Mouse (Mus musculus) lung, embryonic 14.5 days (tissue): Measurements from ENCODE around the gene Dag1. TPM values are rescaled to one million over a fixed set of nuclear protein-coding genes. Genes with fewer than 3 reads are reported as not detected.
"Not testable (repeated sequence)": the region's sequence is repeated elsewhere in the genome, so short reads cannot be mapped to it uniquely, and the experiment has no call there.

Source experiments
- ATAC-seq: fragments of 200-750 bp; cut with Nextera tagmentation; 2 replicates; pipeline ENCODE4 v1.8.0; 2017; ENCODE audit warnings: mild to moderate bottlenecking, moderate TSS enrichment, moderate library complexity; ENCODE audit not compliant: insufficient read depth
- DNase-seq: peaks from one replicate; pipeline ENCODE4 v3.0.0-alpha.2; 2015
- H3K27ac ChIP-seq: fragments of 300-500 bp; sonication (generic); 2 replicates; pipeline ENCODE4 v1.5.1; 2014; ENCODE audit warnings: low read depth, mild to moderate bottlenecking, moderate library complexity
- H3K27me3 ChIP-seq: fragments of 300-500 bp; sonication (generic); 2 replicates; pipeline ENCODE4 v1.6.1; 2014; ENCODE audit warnings: low read length, control low read depth; ENCODE audit not compliant: insufficient read depth
- H3K36me3 ChIP-seq: fragments of 300-500 bp; sonication (generic); 2 replicates; pipeline ENCODE4 v1.6.1; 2014; ENCODE audit warnings: control low read depth; ENCODE audit not compliant: insufficient read depth
- H3K4me1 ChIP-seq: fragments of 300-500 bp; sonication (generic); 2 replicates; pipeline ENCODE4 v1.6.1; 2014; ENCODE audit warnings: antibody characterized with exemption, control low read depth; ENCODE audit not compliant: insufficient read depth
- H3K4me2 ChIP-seq: fragments of 300-500 bp; sonication (generic); 2 replicates; pipeline ENCODE4 v1.6.1; 2014; ENCODE audit warnings: mild to moderate bottlenecking
- H3K4me3 ChIP-seq: fragments of 300-500 bp; sonication (generic); 2 replicates; pipeline ENCODE4 v1.5.1; 2014; ENCODE audit warnings: low read depth, low read length
- H3K9ac ChIP-seq: fragments of 300-500 bp; sonication (generic); 2 replicates; pipeline ENCODE4 v1.6.1; 2014
- H3K9me3 ChIP-seq: fragments of 300-500 bp; sonication (generic); 2 replicates; pipeline ENCODE4 v1.6.1; 2016; ENCODE audit warnings: low read depth, low read length, control low read depth
- CTCF ChIP-seq: IDR thresholded peaks from 2 replicates; pipeline ENCODE4 v1.5.1; 2016; ENCODE audit warnings: antibody characterized with exemption, low read depth
- WGBS: fragments of 180-500 bp; shearing (Covaris S2); extraction: QIAGEN DNeasy Blood & Tissue Kit; methylation state at CpG from one replicate; pipeline ENCODE4 v1.1.7; 2014; 5-methylcytosine and 5-hydroxymethylcytosine counted together
- polyA plus RNA-seq: library from polyadenylated mRNA; unstranded; fragments of >200 nt; fragmentation: Nextera tagmentation; extraction: Ambion mirVana; gene quantifications from 2 replicates; pipeline ENCODE4 v1.2.1, GENCODE M21; 2014

The Dag1 gene
- polyA plus RNA-seq, 1 experiment from 2014 or later = 102 TPM

GRCm38 (mm10) chr9:108198621-108199020 is 65.1 kb downstream of the Dag1 start:
- H3K27me3 ChIP-seq = no peaks in the 10 kb centered on the region
- no peak for TF ChIP-seq CTCF
- 60% methylated on average over 4 of the region's 4 CpGs for WGBS
- no peak overlapping the region for H3K4me2 ChIP-seq
- H3K4me1 ChIP-seq = 0 out of 2 replicates have a peak, but pooled peaks cover 2% of the 10 kb centered on the region
- no peaks in the 10 kb centered on the region for H3K9me3 ChIP-seq
- no peak overlapping the region for H3K27ac ChIP-seq
- H3K9ac ChIP-seq = no peak overlapping the region
- H3K4me3 ChIP-seq = no peak overlapping the region
- no peak for ATAC-seq
- no peaks in the 10 kb centered on the region for H3K36me3 ChIP-seq
- no peak for DNase-seq

GRCm38 (mm10) chr9:108196920-108197677 is 66.7 kb downstream of the Dag1 start:
- 0 out of 2 replicates have a peak, but pooled peaks cover 2% of the 10 kb centered on the region for H3K4me1 ChIP-seq
- peak overlapping the region; percentile 48 for H3K4me2 ChIP-seq
- no peak overlapping the region for H3K4me3 ChIP-seq
- 28% methylated on average over 24 of the region's 24 CpGs for WGBS
- H3K9me3 ChIP-seq = no peaks in the 10 kb centered on the region
- peak; percentile 63 for DNase-seq
- no peak for TF ChIP-seq CTCF
- H3K27me3 ChIP-seq = no peaks in the 10 kb centered on the region
- H3K36me3 ChIP-seq = no peaks in the 10 kb centered on the region
- H3K9ac ChIP-seq = peak overlapping the region; percentile 23; the same call in 1 of the 2 replicates
- no peak overlapping the region for H3K27ac ChIP-seq
- no peak for ATAC-seq

GRCm38 (mm10) chr9:108196222-108196621 is 67.5 kb downstream of the Dag1 start:
- H3K9ac ChIP-seq, H3K4me1 ChIP-seq, H3K27ac ChIP-seq, DNase-seq, H3K4me2 ChIP-seq, H3K4me3 ChIP-seq, H3K36me3 ChIP-seq, ATAC-seq, H3K9me3 ChIP-seq, H3K27me3 ChIP-seq: not testable (repeated sequence)
- WGBS = 63% methylated on average over 6 of the region's 6 CpGs
- TF ChIP-seq CTCF = peak; percentile 29; the same call in 1 of the 2 replicates

GRCm38 (mm10) chr9:108189787-108190679 is 73.7 kb downstream of the Dag1 start, which contains the start of gene Bsn:
TSS of gene Bsn (minus strand) at chr9:108190384.
- H3K27ac ChIP-seq = no peak within 1 kb of the TSS
- no peaks in the 10 kb centered on the region for H3K4me1 ChIP-seq
- no peak within 1 kb of the TSS for H3K9ac ChIP-seq
- no peaks in the 10 kb centered on the region for H3K9me3 ChIP-seq
- H3K4me3 ChIP-seq = peak within 1 kb of the TSS; percentile 58
- peak; percentile 76 for ATAC-seq
- peak; percentile 81 for DNase-seq
- H3K4me2 ChIP-seq = peak within 1 kb of the TSS; percentile 97
- H3K27me3 ChIP-seq = peaks cover 16% of the 10 kb centered on the region; the same call in 1 of the 2 replicates
- H3K36me3 ChIP-seq = no peaks in the 10 kb centered on the region
- TF ChIP-seq CTCF = no peak
- WGBS = 2% methylated on average over 73 of the region's 91 CpGs

- H3K27me3 ChIP-seq = peaks cover 16% of the 10 kb centered on the region; the same call in 1 of the 2 replicates
- peak overlapping the region; percentile 58 for H3K4me3 ChIP-seq
These were observed 74.3 kb downstream of the Dag1 start for GRCm38 (mm10) chr9:108189488-108189786.

GRCm38 (mm10) chr9:108189023-108189422 is 74.7 kb downstream of the Dag1 start:
- Histone ChIP-seq H3K36me3 (no peaks in the 10 kb centered on the region), H3K4me1 (no peaks in the 10 kb centered on the region), H3K27ac (no peak overlapping the region), H3K9ac (no peak overlapping the region), H3K27me3 (peaks cover 16% of the 10 kb centered on the region; the same call in 1 of the 2 replicates), H3K4me3 (no peak overlapping the region), H3K4me2 (no peak overlapping the region), H3K9me3 (no peaks in the 10 kb centered on the region)
- DNase-seq = no peak
- WGBS = 79% methylated on average over 7 of the region's 7 CpGs
- no peak for TF ChIP-seq CTCF
- no peak for ATAC-seq

More at GRCm38 (mm10) chr9:108189488-108189786, 74.3 kb downstream of the Dag1 start:
- Histone ChIP-seq H3K9me3 (no peaks in the 10 kb centered on the region), H3K27ac (no peak overlapping the region), H3K4me2 (peak overlapping the region; percentile 97; the same call in 1 of the 2 replicates), H3K9ac (no peak overlapping the region), H3K4me1 (no peaks in the 10 kb centered on the region), H3K36me3 (no peaks in the 10 kb centered on the region)
- no peak for TF ChIP-seq CTCF
- ATAC-seq (no peak), DNase-seq (no peak)
- WGBS = 42% methylated on average over 5 of the region's 5 CpGs

- H3K36me3 ChIP-seq = no peaks in the 10 kb centered on the region
These were observed 75.2 kb downstream of the Dag1 start for GRCm38 (mm10) chr9:108188511-108188910.

More at GRCm38 (mm10) chr9:108188511-108188910, 75.2 kb downstream of the Dag1 start:
- no peak for DNase-seq
- H3K27ac ChIP-seq = no peak overlapping the region
- no peak for ATAC-seq
- TF ChIP-seq CTCF = no peak
- H3K4me1 ChIP-seq = no peaks in the 10 kb centered on the region
- peaks cover 16% of the 10 kb centered on the region; the same call in 1 of the 2 replicates for H3K27me3 ChIP-seq
- no peak overlapping the region for H3K4me3 ChIP-seq
- 74% methylated on average over 8 of the region's 8 CpGs for WGBS
- no peak overlapping the region for H3K9ac ChIP-seq
- no peaks in the 10 kb centered on the region for H3K9me3 ChIP-seq
- H3K4me2 ChIP-seq = no peak overlapping the region
